Mouse (Mus musculus) brain, embryonic 14.5 days (tissue): ENCODE measurements around the gene Gulp1.

Experiments
- CTCF ChIP-seq: fragments of 200-500 bp; IDR thresholded peaks from 2 replicates; pipeline ENCODE4 v1.5.1; 2012; ENCODE audit warnings: inconsistent platforms, mild to moderate bottlenecking, moderate library complexity, borderline replicate concordance; ENCODE audit not compliant: insufficient read depth, insufficient read length; ENCODE audit errors: extremely low read depth
- POLR2A ChIP-seq: fragments of 200-500 bp; IDR thresholded peaks from 2 replicates; pipeline ENCODE4 v1.6.1; 2012; ENCODE audit warnings: mild to moderate bottlenecking, inconsistent platforms, borderline replicate concordance; ENCODE audit not compliant: poor library complexity, insufficient read depth, insufficient read length, severe bottlenecking; ENCODE audit errors: extremely low read depth

DNA sequence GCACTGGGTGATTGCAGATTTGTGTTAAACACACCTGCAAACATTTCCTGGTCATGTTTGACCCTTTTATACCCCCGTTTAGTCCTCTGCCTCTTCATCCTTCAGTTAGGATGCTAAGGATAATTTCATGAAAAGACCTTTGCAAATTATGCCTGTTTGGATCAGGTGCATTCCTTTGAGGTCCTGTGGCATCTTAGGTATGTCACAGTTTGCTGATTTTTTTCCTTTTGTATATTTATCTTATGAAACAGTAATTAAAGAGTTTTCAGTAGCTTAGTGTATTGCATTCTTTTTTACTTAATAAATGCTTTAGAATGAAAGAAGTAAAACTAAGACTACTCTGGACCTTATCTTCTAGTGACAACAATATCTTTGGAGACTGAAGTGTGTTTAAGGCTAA lies 41.8 kb downstream of the Gulp1 start:
- no peak for TF ChIP-seq CTCF
- TF ChIP-seq POLR2A: no peak
